Mouse (Mus musculus) embryonic facial prominence, embryonic 13.5 days (tissue): ENCODE measurements at regions not wholly inside any gene's neighbourhood (a gene's known extent, or its start where the extent isn't known, plus 50 kb on each side); places are given as distances from the start of the nearest gene placed in this dataset. TPM values are rescaled to one million over a fixed set of nuclear protein-coding genes. Genes with fewer than 3 reads are reported as not detected.

Experiments
- ATAC-seq: fragments of 200-750 bp; cut with Nextera tagmentation; 2 replicates; pipeline ENCODE4 v1.8.0; 2017; ENCODE audit warnings: low read depth; ENCODE audit not compliant: insufficient number of reproducible peaks, insufficient read depth, low FRiP score, low TSS enrichment
- H3K27ac ChIP-seq: fragments of 300-500 bp; sonication (generic); 2 replicates; pipeline ENCODE4 v1.5.1; 2015; ENCODE audit warnings: moderate library complexity, mild to moderate bottlenecking, inconsistent platforms
- H3K27me3 ChIP-seq: fragments of 300-500 bp; sonication (generic); 2 replicates; pipeline ENCODE4 v1.6.1; 2015; ENCODE audit warnings: mild to moderate bottlenecking, inconsistent platforms
- H3K36me3 ChIP-seq: fragments of 300-500 bp; sonication (generic); 2 replicates; pipeline ENCODE4 v1.6.1; 2015; ENCODE audit warnings: mild to moderate bottlenecking, inconsistent platforms
- H3K4me1 ChIP-seq: fragments of 300-500 bp; sonication (generic); 2 replicates; pipeline ENCODE4 v1.6.1; 2015; ENCODE audit warnings: inconsistent platforms
- H3K4me2 ChIP-seq: fragments of 300-500 bp; sonication (generic); 2 replicates; pipeline ENCODE4 v1.6.1; 2015; ENCODE audit warnings: moderate library complexity, mild to moderate bottlenecking, inconsistent platforms
- H3K4me3 ChIP-seq: fragments of 300-500 bp; sonication (generic); 2 replicates; pipeline ENCODE4 v1.5.1; 2015; ENCODE audit warnings: mild to moderate bottlenecking, inconsistent platforms
- H3K9ac ChIP-seq: fragments of 300-500 bp; sonication (generic); 2 replicates; pipeline ENCODE4 v1.6.1; 2015; ENCODE audit warnings: mild to moderate bottlenecking, inconsistent platforms
- H3K9me3 ChIP-seq: fragments of 300-500 bp; sonication (generic); 2 replicates; pipeline ENCODE4 v1.6.1; 2016; ENCODE audit warnings: inconsistent platforms
- WGBS: fragments of 180-500 bp; shearing (Covaris S2); methylation state at CpG from one replicate; pipeline ENCODE4 v1.1.7; 2015; ENCODE audit warnings: mixed read lengths; 5-methylcytosine and 5-hydroxymethylcytosine counted together
- microRNA-seq: library from miRNA; unstranded; fragments of <30 nt; microRNA quantifications from one replicate; pipeline ENCODE4, GENCODE M21; 2016

DNA sequence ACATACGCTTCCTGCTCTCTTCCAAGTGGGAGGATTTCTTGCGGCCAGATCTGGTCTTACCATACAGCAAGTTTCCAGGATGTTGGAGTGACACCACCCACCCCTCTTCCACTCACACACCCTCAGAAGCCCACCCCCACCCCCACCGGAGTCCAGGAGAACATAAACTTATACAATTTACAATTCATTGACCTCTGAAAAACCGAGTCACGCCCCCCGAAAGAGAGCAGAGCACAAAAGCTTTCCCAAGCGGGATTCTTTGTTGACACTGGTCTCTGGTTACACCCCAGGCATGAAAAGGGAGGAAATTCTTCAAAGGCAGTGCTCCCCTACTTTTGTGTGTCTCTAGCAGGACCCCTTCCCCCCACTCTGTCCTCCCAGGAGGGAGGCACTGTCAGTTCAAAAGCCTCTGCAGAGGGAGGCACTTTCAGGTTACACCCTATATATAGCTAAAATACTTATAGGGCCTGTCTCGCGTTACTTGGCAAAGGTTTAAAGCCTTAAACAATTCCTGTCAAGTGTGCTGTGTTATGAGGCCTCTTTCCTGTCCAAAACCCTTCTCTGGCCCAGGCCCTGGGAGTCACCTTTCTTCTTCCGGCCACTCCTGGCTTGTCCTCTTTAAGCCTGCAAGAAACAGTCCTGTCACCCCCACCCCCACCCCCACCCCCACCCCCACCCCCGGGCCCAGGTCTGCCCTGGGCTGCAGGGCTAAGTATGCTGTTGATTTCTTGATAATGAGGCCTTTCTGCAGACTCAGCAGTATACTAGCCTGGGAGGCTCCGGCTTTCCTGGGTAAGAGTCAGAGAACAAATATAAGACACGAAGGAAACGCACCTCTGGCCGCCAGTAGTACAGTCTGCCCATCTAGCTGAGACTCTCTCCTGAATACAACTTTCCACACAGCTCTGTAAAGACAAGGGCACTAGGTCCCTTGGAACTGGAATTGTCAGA, 63.6 kb upstream of the Klf3 start:
- Histone ChIP-seq H3K36me3 (no peaks in the 10 kb centered on the region), H3K4me2 (0 out of 2 replicates have a peak overlapping the region, but pooled peaks have one; percentile 7), H3K4me1 (peaks cover 30% of the 10 kb centered on the region), H3K27ac (peak overlapping the region; percentile 56), H3K27me3 (no peaks in the 10 kb centered on the region), H3K9ac (no peak overlapping the region), H3K9me3 (no peaks in the 10 kb centered on the region), H3K4me3 (no peak overlapping the region)
- 8% methylated on average over 15 of the region's 15 CpGs for WGBS
- 0 out of 2 replicates have a peak, but pooled peaks have one; percentile 38 for ATAC-seq

DNA sequence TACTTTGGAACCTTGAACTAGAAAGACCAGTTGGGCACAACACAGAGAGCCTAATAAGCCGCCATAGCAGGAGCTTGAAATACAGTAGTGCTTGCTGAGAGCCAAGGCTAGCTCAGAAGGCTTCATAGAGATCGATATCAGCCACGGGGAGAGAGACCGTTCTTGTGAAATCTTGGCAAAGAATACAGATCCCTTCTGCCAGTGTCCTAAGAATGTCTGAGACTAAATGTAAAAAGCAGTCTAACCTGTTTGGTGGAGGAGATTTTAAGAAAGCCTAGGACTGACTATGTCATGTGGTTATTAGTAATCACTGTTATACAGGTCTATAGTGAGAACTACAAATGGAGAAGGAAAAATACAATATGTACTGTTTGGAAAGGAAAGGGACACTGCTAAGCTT, 59.1 kb upstream of the Klf3 start:
- H3K27me3 ChIP-seq, result no peaks in the 10 kb centered on the region
- WGBS, result 85% methylated on average over 4 of the region's 4 CpGs
- no peak overlapping the region for H3K9ac ChIP-seq
- H3K4me3 ChIP-seq, result no peak overlapping the region
- no peak overlapping the region for H3K4me2 ChIP-seq
- H3K9me3 ChIP-seq, result no peaks in the 10 kb centered on the region
- ATAC-seq, result no peak
- H3K36me3 ChIP-seq, result no peaks in the 10 kb centered on the region
- H3K27ac ChIP-seq, result no peak overlapping the region
- H3K4me1 ChIP-seq, result peaks cover 10% of the 10 kb centered on the region

DNA sequence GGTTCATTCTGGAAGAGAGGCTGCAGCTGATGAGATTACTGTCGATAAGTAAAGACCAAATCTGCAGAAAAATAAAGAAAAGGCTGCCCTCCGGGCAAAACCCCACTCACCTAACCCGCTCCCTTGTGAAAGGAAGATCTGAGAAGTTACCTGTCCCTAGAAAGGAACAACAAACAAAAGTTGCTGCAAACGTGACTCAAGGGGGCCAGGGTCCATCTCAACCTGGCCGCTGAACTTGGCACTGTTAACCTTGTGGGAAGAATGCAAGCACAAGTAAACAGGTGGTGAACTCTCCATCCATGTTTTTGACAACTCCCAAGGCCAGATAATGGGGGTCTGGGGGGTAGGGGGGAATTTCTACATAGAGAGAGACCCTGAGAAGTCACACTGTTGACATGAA, 58.7 kb upstream of the Klf3 start:
- H3K9me3 ChIP-seq, result no peaks in the 10 kb centered on the region

DNA sequence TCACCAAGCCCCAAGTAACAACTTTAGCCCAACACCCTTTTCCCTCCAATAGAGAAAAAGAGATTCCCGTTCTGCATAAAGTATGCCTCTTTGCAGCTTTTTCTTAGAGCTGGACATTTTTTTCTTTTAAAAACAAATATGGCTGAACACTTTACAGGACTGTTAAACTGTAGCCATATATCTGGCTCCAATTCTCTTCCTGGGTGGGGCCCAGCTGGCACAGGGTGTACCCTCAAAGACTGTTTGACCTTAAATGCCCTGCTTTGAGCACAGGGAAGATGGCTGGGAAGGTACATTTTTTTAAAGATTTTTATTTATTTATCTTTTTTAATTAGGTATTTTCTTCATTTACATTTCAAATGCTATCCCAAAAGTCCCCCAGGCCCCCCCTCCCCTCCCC, 55.7 kb upstream of the Klf3 start:
- Histone ChIP-seq H3K9ac (no peak overlapping the region), H3K4me3 (no peak overlapping the region), H3K27me3 (no peaks in the 10 kb centered on the region), H3K36me3 (no peaks in the 10 kb centered on the region), H3K4me1 (no peaks in the 10 kb centered on the region; the same call in 1 of the 2 replicates), H3K27ac (no peak overlapping the region), H3K9me3 (no peaks in the 10 kb centered on the region), H3K4me2 (no peak overlapping the region)
- 62% methylated on average over 1 of the region's 1 CpGs for WGBS
- no peak for ATAC-seq

More for the DNA sequence above, 58.7 kb upstream of the Klf3 start:
- 79% methylated on average over 5 of the region's 5 CpGs for WGBS
- H3K4me1 ChIP-seq, result peaks cover 6% of the 10 kb centered on the region
- no peaks in the 10 kb centered on the region for H3K27me3 ChIP-seq
- no peak overlapping the region for H3K4me2 ChIP-seq
- H3K9ac ChIP-seq, result no peak overlapping the region
- ATAC-seq, result no peak
- H3K36me3 ChIP-seq, result no peaks in the 10 kb centered on the region
- H3K4me3 ChIP-seq, result no peak overlapping the region
- no peak overlapping the region for H3K27ac ChIP-seq

DNA sequence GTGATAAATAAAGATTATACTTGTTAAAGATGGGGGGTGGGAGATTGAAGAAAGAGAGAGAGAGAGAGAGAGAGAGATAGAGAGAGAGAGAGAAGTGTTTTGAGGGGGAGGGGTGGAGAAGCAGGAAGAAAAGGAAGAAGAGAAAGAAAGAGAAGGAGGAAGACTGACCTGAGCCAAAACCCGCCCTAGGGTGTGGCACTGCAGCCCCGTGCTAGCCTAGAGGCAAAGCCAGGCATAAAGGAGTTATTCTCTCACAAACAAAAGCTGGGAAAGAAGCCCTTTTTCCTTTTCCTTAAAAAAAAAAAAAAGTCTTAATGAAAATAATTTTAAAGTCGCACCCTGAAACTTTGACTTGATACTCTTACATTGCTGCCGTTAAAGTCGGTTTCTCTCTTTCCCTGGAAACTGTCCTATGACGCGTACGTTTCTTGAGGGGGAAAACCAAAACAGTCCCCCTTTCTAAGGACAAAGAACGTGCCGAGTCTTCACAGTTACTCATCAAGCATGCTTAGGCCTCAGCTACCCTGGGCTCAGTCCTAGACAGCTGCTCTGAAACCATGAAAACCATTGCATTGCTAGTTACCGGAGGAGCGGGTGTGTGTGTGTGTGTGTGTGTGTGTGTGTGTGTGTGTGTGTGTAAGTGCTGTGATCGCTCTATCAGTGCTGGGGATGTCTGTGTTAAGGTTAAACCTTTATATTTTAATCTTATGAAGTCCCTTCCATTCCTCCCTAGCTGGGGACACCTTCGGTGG, 53.6 kb upstream of the Klf3 start:
- no peaks in the 10 kb centered on the region for H3K9me3 ChIP-seq
- no peak for ATAC-seq
- WGBS, result 63% methylated on average over 14 of the region's 14 CpGs
- no peaks in the 10 kb centered on the region; the same call in 1 of the 2 replicates for H3K4me1 ChIP-seq
- H3K27me3 ChIP-seq, result no peaks in the 10 kb centered on the region
- no peak overlapping the region for H3K27ac ChIP-seq
- no peak overlapping the region for H3K9ac ChIP-seq
- H3K36me3 ChIP-seq, result no peaks in the 10 kb centered on the region
- no peak overlapping the region for H3K4me2 ChIP-seq
- H3K4me3 ChIP-seq, result no peak overlapping the region

DNA sequence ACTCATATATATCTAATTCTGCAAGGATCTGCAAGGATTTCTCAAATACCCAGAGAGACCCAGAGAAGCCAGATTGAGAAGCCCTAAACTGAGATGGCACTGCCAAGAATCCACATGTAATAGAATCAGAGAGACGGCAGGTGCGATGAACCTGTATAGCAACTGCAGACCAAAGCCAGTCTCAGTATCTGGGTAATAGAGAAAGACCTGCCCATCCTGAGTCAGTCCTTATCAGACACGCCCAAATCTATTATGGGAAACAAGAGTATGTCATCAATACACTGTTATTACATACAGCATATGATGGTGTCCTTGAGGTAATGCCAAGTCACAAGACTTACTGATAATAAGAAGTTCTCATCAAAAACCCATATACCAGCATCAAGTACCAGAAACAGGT, 52.8 kb upstream of the Klf3 start:
- Histone ChIP-seq H3K9ac (no peak overlapping the region), H3K4me3 (no peak overlapping the region), H3K27ac (no peak overlapping the region), H3K27me3 (no peaks in the 10 kb centered on the region), H3K36me3 (no peaks in the 10 kb centered on the region), H3K4me2 (no peak overlapping the region), H3K4me1 (no peaks in the 10 kb centered on the region; the same call in 1 of the 2 replicates), H3K9me3 (no peaks in the 10 kb centered on the region; the same call in 1 of the 2 replicates)
- WGBS, result 95% methylated on average over 3 of the region's 3 CpGs
- ATAC-seq, result no peak

DNA sequence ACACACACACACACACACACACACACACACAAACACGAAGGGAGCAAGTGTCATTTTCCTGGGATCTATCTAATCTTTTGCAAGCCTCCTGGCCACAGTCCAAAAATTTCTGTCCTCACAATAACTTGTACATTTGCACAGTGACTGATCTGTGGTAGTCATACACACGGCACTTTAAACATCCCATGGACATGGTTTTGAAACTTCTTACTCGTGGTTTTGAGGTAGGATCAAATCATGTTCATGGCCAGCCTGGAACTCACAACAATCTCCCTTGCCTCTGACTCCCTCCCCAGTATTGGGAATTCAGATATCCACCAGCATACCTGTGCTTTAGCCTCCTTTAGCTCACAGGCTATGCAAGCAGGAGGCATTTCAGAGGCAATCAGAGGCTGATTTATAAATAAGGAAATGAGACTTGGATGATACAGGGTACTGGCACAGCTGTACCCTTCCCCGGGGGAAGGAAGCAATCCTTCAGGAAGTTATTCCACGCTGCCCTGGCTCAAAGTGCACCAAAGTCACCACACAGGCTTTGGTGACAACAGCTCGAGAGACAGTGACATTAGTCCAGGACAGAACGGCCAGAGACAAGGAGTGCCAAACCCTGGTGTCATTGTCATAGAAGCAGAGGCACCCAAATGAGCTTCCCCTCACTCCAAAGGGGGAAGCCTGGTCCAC, 52.1 kb upstream of the Klf3 start:
- no peak overlapping the region for H3K4me3 ChIP-seq
- no peak overlapping the region for H3K27ac ChIP-seq
- ATAC-seq, result no peak
- no peak overlapping the region for H3K4me2 ChIP-seq
- H3K4me1 ChIP-seq, result no peaks in the 10 kb centered on the region; the same call in 1 of the 2 replicates
- no peaks in the 10 kb centered on the region for H3K27me3 ChIP-seq
- H3K36me3 ChIP-seq, result no peaks in the 10 kb centered on the region
- 52% methylated on average over 7 of the region's 7 CpGs for WGBS
- H3K9me3 ChIP-seq, result no peaks in the 10 kb centered on the region; the same call in 1 of the 2 replicates
- no peak overlapping the region for H3K9ac ChIP-seq

DNA sequence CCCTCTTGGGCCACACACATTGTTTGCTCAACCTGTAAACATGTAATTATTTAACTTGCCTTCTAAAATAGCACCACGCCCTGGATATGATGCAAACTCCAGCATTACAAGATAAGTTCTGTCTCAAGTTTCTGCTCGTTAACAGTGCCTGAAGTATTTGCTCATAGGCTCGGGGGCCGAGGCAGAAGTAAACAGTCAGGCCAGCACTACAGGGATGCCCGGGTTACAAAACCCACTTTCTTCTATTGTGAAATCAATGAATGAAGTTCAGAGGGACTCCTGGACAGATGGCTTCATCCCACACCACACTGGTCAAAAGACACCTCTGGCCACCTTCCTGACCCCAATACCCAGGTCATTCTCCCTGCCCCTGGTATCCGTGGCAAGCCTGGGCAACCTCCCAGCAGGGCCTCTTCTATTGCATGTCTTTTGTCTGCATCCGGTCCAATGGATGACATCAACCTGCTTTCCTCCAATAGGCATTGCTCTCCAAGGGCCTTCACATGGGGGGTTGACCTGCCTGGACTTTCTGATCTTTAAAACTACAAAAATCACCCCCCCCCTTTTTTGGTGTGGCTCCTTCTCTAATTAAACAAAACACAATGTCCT, 49.9 kb upstream of the Klf3 start:
- Histone ChIP-seq H3K9ac (no peak overlapping the region), H3K4me1 (no peaks in the 10 kb centered on the region; the same call in 1 of the 2 replicates), H3K27me3 (no peaks in the 10 kb centered on the region), H3K9me3 (no peaks in the 10 kb centered on the region; the same call in 1 of the 2 replicates), H3K27ac (no peak overlapping the region), H3K36me3 (no peaks in the 10 kb centered on the region), H3K4me2 (no peak overlapping the region), H3K4me3 (no peak overlapping the region)
- WGBS, result 71% methylated on average over 7 of the region's 7 CpGs
- no peak for ATAC-seq

Small RNA genes in the stretch of these regions (microRNA-seq; reads per million reads assigned to microRNA genes)
- gene Gm25306, result not detected
